Mouse (Mus musculus) c-Kit-positive CD71-positive TER-119-negative erythroid progenitor cells, embryonic 14.5 days (primary cell): Measurements from ENCODE around the gene H2-DMb2.

Experiments used
- DNase-seq: peaks from one replicate; pipeline ENCODE4 v3.0.0-alpha.2; 2013; ENCODE audit warnings: low read depth

Gene H2-DMb2

GRCm38 (mm10) chr17:34179913-34180859 lies 37.1 kb downstream of the H2-DMb2 start:
- no peak for DNase-seq

GRCm38 (mm10) chr17:34183564-34184219 lies 40.6 kb downstream of the H2-DMb2 start:
- no peak for DNase-seq

GRCm38 (mm10) chr17:34185526-34185925 lies 42.4 kb downstream of the H2-DMb2 start:
- DNase-seq, result no peak

- no peak for DNase-seq
Observed at GRCm38 (mm10) chr17:34186885-34187260, 43.8 kb downstream of the H2-DMb2 start.

- DNase-seq, result peak; percentile 97
Observed at GRCm38 (mm10) chr17:34187261-34187916, 44.3 kb downstream of the H2-DMb2 start, which contains the start of the genes Tap1 and Psmb9. TSS of gene Tap1 (plus strand) at chr17:34187553. TSS of gene Psmb9 (minus strand) at chr17:34187764.

- no peak for DNase-seq
Observed at GRCm38 (mm10) chr17:34188010-34188409, 44.9 kb downstream of the H2-DMb2 start.

GRCm38 (mm10) chr17:34188986-34189385 lies 45.9 kb downstream of the H2-DMb2 start:
- no peak for DNase-seq

- DNase-seq, result no peak
Observed at GRCm38 (mm10) chr17:34192852-34193251, 49.7 kb downstream of the H2-DMb2 start.

GRCm38 (mm10) chr17:34193468-34193867 lies 50.4 kb downstream of the H2-DMb2 start:
- DNase-seq, result no peak

- no peak for DNase-seq
Observed at GRCm38 (mm10) chr17:34194723-34195122, 51.6 kb downstream of the H2-DMb2 start.

- DNase-seq, result no peak
Observed at GRCm38 (mm10) chr17:34196491-34196890, 53.4 kb downstream of the H2-DMb2 start.

GRCm38 (mm10) chr17:34196941-34197894 lies 54.1 kb downstream of the H2-DMb2 start, which contains the start of gene Psmb8:
TSS of gene Psmb8 (plus strand) at chr17:34197721.
- DNase-seq, result no peak

GRCm38 (mm10) chr17:34197904-34198520 lies 54.9 kb downstream of the H2-DMb2 start:
- no peak for DNase-seq

- no peak for DNase-seq
Observed at GRCm38 (mm10) chr17:34198521-34198912, 55.4 kb downstream of the H2-DMb2 start.

- DNase-seq, result no peak
Observed at GRCm38 (mm10) chr17:34199050-34199619, 56.0 kb downstream of the H2-DMb2 start.

GRCm38 (mm10) chr17:34200047-34200446 lies 56.9 kb downstream of the H2-DMb2 start:
- DNase-seq, result no peak

GRCm38 (mm10) chr17:34200772-34201505 lies 57.8 kb downstream of the H2-DMb2 start:
- DNase-seq, result no peak
